Mouse (Mus musculus) ES-Bruce4 (cell line): ENCODE measurements around the gene Baiap2l2.

ENCODE experiments used
- CTCF ChIP-seq: IDR thresholded peaks from one replicate; pipeline ENCODE4 v1.8.1; 2011; ENCODE audit warnings: low read depth, low read length
- POLR2A ChIP-seq: IDR thresholded peaks from one replicate; pipeline ENCODE4 v1.8.1; 2011; ENCODE audit warnings: low read length; ENCODE audit not compliant: insufficient read depth

DNA sequence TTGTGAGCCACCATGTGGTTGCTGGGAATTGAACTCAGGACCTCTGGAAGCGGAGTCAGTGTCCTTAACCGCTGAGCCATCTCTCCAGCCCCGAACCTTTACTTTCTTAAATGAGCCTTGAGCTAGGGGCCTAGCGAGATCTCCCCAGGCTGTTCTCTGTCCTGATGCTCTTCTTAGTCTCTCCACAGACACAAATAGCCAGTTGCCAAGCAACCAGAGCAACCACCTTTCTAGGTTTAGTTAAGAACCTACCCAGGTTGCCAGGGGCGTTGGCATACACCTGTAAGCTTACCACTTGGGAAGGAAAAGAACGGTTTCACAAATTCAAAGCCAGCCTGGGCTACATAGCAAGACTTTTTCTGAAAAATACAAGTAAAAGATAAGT is 44.6 kb upstream of the Baiap2l2 start:
- no peak for TF ChIP-seq CTCF
- no peak for TF ChIP-seq POLR2A
